Mouse (Mus musculus) cerebellum, postnatal 25 days (tissue): ENCODE measurements at regions not wholly inside any gene's neighbourhood (a gene's known extent, or its start where the extent isn't known, plus 50 kb on each side); places are given as distances from the start of the nearest gene placed in this dataset.

Source experiments
- DNase-seq, 2 experiments: peaks; one replicate each; pipeline ENCODE4 v3.0.0; 2021; ENCODE audit warnings: mixed read lengths in 2 of 2

GRCm38 (mm10) chr5:118984251-118984650, 423.8 kb downstream of the Med13l start:
- DNase-seq = peak in 1 of 2 experiments; percentile 22

DNA sequence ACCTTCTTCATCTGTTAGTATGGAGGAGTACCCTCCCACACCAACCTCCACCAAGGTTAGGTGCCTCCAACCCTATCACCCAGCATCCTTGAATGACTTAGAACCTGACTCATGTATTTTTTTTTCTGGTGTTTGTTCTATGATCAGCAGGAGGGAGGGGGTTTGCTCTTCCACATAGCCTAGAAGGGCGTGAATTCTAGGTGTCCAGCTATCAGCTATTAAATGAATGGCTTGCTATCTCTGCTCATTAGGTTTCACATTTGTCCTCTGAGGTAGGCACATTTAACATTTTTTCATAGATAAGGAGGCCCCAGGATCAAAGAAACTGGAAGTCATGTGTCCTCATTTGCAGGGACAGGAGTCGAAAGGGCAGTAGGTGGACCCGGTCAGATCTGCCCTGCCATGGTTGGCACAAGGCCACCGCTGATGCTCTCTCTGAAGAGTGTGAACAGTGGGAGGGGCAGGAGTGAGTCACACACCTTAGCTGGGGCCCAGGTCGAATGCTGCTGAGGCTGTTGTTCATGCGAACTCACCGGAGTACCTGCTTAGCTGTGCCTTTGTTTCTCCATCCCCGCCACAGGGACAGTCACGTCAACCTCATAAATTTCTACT, 424.4 kb downstream of the Med13l start:
- peak in 1 of 2 experiments; percentile 25 for DNase-seq

DNA sequence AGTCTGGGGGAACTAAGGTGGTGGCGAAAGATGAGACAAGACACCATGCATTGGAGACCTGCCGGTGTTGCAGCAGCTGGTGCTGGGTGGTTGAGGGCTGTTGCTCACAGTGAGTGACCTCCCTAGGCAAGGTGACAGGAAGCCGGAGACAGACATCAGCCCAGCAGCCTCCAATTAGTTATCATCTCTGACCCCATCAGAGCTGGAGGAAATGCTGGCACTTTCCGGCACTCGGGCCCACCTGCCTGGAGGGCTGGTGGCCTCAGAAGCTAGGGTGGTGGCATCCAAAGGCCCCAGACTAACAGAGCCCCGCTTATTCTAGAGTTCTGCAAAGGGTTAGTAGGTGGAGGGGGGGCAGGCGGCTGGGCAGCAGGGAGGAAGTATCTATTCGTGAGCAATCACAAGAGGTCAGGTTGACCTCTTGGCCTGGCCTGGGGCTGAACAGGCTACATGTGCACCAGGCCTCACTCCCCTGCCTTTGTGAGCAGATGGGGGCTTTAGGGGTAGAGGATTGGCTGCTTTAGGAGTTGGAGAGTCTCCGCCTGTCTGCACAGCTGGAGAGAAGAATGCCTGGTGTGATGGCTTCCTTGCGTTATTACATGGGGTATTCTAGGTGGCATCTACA, 427.0 kb downstream of the Med13l start:
- DNase-seq = no peak

DNA sequence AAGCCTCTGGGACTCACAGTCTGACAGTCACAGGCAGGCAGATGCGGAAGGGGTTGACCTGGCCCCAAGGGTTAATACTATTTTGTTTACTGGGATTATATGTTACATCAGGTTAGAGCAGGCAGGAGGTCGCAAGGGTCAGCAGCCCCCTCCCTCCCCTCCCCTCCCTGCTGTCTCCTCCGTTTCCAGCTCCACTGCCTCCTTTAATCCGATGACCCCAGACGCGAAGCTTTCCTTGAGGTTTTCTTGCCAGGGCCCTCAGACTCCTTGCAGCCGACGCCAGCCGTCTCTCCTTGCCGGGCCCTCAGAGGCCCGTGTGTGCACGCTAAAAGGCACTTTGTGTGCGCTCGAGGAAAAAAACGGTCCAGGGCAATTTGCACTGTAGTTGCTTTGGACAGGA, 438.6 kb downstream of the Med13l start:
- no peak for DNase-seq

DNA sequence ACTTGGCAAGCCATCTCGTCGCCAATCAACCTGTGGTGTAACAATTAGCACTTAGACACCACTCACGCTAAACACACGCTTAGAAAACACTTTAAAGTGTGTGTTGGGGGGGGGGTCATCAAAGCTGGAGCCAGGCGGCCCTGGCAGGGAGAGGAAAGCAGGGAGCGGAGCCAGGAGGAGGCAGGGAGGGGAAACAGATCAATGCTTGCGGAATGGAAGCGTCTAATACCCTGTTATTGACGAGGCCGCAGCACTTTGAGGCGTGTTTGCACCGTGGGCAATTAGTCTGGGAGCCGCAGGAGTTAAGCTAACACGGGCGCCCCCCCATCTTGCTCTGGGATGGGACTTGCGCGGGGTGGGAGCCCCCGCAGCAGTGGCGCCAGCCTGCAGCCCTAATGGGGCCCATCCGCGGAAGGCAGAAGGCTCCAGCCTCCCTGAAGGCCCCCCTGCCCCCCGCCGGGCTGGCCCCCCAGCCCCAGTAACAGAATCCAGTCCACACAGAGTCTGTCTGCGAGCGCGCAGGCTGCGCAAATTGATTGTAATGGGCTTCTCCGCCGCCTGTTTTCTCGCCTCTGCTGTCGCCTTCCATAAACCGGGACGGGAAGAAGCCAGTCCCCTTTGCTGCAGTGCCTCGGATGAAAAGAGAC, 445.5 kb downstream of the Med13l start:
- no peak for DNase-seq

GRCm38 (mm10) chr5:119010048-119010447, 449.6 kb downstream of the Med13l start:
- DNase-seq = no peak

GRCm38 (mm10) chr5:119015181-119015580, 454.7 kb downstream of the Med13l start:
- no peak for DNase-seq

GRCm38 (mm10) chr5:119015606-119016255, 455.3 kb downstream of the Med13l start:
- no peak for DNase-seq

GRCm38 (mm10) chr5:119016420-119016819, 455.9 kb downstream of the Med13l start:
- no peak for DNase-seq

- no peak for DNase-seq
Observed at GRCm38 (mm10) chr5:119023947-119024346, 463.5 kb downstream of the Med13l start.

- DNase-seq = no peak
Observed at GRCm38 (mm10) chr5:119032051-119032450, 471.6 kb downstream of the Med13l start.

GRCm38 (mm10) chr5:119044548-119044947, 484.1 kb downstream of the Med13l start:
- DNase-seq = no peak

GRCm38 (mm10) chr5:119047581-119047980, 487.1 kb downstream of the Med13l start:
- no peak for DNase-seq

DNA sequence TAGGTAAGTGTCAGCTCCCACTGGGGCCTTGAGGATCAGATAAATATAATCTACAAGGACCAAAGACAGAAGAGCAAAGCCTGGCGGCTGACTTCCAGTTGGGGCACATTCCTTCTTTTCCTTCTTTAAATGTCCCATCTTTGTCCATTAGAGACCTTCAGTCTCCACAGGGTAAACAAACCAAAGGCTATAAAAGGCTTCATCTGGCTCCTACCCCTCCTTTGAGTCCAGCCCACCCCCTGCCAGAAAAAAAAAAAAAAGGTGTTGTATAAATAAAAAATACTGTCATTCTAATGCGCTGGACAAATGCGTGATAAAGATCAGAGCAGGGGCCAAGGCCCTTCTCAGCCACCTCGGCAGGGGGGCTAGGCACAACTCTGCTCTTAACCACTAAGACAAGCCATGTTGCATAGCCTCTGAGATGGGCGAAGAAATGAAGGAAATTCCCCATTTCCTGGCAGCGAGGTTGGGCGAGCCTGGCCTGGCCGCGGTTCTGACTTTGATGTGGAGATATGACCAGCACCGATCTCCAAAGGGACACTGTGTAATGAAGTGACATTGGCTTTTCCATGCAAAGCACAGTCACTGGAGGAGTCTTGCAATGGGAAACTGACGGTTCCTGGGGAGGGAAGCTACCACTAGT, 492.0 kb downstream of the Med13l start:
- no peak for DNase-seq

DNA sequence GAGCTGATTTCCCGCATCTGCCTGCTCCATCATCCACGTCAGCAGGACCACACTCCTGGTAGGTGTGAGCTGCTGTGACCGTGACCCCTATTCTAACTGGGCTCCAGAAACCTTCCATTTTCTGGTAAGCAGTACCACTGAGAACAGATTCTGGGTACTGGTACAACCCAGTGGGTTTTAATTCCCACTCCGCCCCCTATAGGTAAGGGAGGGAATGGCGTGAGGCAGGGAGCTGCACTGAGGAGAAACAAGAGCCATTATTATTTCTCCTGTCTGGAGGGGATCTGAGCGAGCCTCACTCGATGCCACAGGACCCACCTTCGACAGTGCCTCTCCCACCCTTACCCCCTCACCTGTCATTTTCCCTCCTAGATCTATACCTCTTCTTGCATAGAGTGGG, 493.3 kb downstream of the Med13l start:
- DNase-seq = no peak

DNA sequence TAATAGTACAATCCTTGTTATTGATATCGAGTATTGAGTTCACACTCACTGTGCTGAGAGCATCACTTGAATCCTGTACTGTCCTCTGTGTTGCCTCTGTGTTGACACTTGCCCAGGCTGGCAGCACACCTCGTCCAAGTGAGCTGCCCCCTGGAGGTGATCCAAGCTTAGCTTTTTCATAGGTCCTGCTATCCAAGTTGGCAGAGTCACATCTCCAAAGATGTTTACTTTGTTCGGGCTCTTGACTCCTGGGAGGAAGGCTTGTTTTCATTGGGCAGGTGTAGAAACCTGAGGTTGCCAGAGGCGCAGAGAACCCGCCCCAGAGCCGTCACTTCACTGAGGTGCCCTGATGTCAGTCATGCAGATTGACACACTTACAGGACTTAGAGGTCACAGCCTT, 493.9 kb downstream of the Med13l start:
- DNase-seq = no peak

- DNase-seq = peak; percentile 35 to 54
Observed at GRCm38 (mm10) chr5:119055430-119055829, 495.0 kb downstream of the Med13l start.

DNA sequence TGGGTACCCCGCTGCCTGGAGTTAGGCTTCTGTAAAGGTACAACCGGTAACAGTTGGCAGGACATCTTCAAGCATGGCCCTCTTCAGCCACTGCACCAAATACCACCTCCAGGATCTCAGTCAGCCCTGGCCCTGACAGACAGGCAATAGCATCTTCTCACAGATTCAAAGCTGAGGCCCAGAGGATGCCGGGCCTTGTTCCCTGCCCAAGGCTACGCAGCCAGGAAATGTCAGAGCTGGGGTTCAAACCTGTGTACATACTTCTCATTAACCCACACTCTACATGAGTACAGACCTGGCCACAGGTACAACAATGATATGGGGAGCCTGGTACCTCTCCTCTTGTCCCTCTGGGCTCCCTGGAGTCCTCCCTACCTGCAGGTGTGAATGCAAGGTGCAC, 497.3 kb downstream of the Med13l start:
- DNase-seq = no peak

- no peak for DNase-seq
Observed at GRCm38 (mm10) chr5:119058231-119058851, 497.9 kb downstream of the Med13l start.

- DNase-seq = no peak
Observed at GRCm38 (mm10) chr5:119059223-119059622, 498.7 kb downstream of the Med13l start.

DNA sequence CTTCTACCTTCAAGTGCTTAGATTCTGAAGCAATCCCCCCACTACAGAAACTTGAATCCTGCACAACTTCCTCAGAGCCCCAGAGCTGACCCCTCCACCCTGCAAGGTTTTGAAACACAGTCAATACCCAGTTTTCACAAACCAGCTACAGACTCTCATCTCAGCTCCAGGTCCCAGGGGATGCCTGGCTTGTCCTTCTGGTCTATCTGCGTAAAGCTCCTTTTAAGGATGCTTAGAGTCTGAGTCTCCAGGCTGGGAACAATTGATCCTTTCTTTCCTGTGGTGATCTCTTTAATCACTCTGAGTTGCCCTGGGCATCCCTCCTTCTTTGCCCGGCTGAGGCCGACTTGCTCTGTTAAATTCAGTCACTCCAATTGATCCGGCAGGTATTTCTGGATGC, 500.4 kb downstream of the Med13l start:
- DNase-seq = no peak

DNA sequence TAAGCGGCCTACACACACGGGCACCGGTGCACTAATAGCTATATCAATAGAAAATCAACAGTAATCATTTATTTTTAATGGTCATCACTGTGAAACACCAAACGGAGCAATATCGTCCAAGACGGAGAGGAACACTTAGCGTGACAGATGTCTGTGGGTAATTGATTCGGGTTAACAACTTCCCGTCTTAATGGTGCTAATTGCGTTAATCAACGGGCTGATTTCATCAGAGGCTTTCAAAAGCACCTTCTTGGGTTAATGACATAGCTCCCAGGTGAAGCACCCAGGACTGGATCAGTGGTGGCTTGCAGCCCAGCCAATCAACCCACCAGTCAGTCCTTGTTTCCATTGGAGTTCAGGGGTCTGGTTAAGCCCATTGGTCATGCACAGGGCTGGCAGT, 502.0 kb downstream of the Med13l start:
- DNase-seq = no peak

DNA sequence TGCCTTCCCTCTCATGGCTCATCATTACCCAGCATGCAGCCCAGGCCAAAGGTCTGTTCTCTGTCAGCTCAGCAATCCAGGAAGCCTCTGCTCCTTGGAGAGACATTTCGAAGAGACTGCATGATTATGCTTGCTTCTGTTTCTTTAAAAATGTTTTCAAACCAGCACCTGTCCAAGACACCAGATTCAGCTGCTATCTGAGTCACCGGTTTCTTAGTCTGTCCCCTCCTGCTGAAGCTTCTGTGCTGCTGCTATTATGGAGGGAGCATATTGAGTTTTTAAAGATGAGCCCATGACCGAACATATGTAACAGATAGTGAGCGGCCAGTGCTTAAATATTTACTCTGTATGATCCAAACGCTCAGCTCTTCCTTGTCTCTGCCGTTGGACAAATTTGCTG, 506.2 kb downstream of the Med13l start:
- no peak for DNase-seq
